Mouse (Mus musculus): ENCODE data around the gene Rgl2. TPM values are rescaled to one million over a fixed set of nuclear protein-coding genes. Genes with fewer than 3 reads are reported as not detected.
"Not testable (repeated sequence)": the region's sequence is repeated elsewhere in the genome, so short reads cannot be mapped to it uniquely, and the experiment has no call there.

Rgl2 gene
- polyA plus RNA-seq, 1 experiment from 2014 or later = 48.0 TPM

- 26% methylated on average over 7 of the region's 7 CpGs for WGBS
- H3K4me1 ChIP-seq (replicated peaks; ENCODE audit: control insufficient read depth, insufficient read depth, low read length) = peaks cover 8% of the 10 kb centered on the region; the same call in 1 of the 2 replicates
Observed at GRCm38 (mm10) chr17:33892429-33892828, 36.9 kb upstream of the Rgl2 start.

GRCm38 (mm10) chr17:33893011-33893410, 36.3 kb upstream of the Rgl2 start:
- WGBS = 79% methylated on average over 4 of the region's 4 CpGs
- H3K4me1 ChIP-seq (replicated peaks; ENCODE audit: control insufficient read depth, insufficient read depth, low read length); H3K4me3 ChIP-seq (ENCODE audit: low read depth, low read length); ATAC-seq (replicated peaks; ENCODE audit: low FRiP score); DNase-seq (ENCODE audit: low spot score); H3K36me3 ChIP-seq (ENCODE audit: control insufficient read depth, insufficient read depth, low read length); H3K27me3 ChIP-seq (ENCODE audit: control insufficient read depth, insufficient read depth, low read length); H3K9me3 ChIP-seq (ENCODE audit: control insufficient read depth, low read length); H3K9ac ChIP-seq (ENCODE audit: low read length); H3K27ac ChIP-seq (ENCODE audit: low read depth, low read length); H3K4me2 ChIP-seq (ENCODE audit: low read depth, low read length, severe bottlenecking): not testable (repeated sequence)

More at GRCm38 (mm10) chr17:33892429-33892828, 36.9 kb upstream of the Rgl2 start:
- ATAC-seq (replicated peaks; ENCODE audit: low FRiP score) (no peak), DNase-seq (ENCODE audit: low spot score) (no peak)
- H3K9me3 ChIP-seq (ENCODE audit: control insufficient read depth, low read length) = no peaks in the 10 kb centered on the region
- no peak overlapping the region for H3K4me3 ChIP-seq (ENCODE audit: low read depth, low read length)
- no peaks in the 10 kb centered on the region for H3K36me3 ChIP-seq (ENCODE audit: control insufficient read depth, insufficient read depth, low read length)
- H3K27me3 ChIP-seq (ENCODE audit: control insufficient read depth, insufficient read depth, low read length) = no peaks in the 10 kb centered on the region
- no peak overlapping the region for H3K4me2 ChIP-seq (ENCODE audit: low read depth, low read length, severe bottlenecking)
- no peak overlapping the region for H3K9ac ChIP-seq (ENCODE audit: low read length)
- no peak overlapping the region for H3K27ac ChIP-seq (ENCODE audit: low read depth, low read length)

- peak; percentile 64 for DNase-seq (ENCODE audit: low spot score)
Observed at GRCm38 (mm10) chr17:33897114-33897794, 32.1 kb upstream of the Rgl2 start.

GRCm38 (mm10) chr17:33898193-33898592, 31.1 kb upstream of the Rgl2 start:
- ATAC-seq (replicated peaks; ENCODE audit: low FRiP score); H3K4me1 ChIP-seq (replicated peaks; ENCODE audit: control insufficient read depth, insufficient read depth, low read length); H3K4me3 ChIP-seq (ENCODE audit: low read depth, low read length); DNase-seq (ENCODE audit: low spot score); H3K27me3 ChIP-seq (ENCODE audit: control insufficient read depth, insufficient read depth, low read length); H3K27ac ChIP-seq (ENCODE audit: low read depth, low read length); H3K4me2 ChIP-seq (ENCODE audit: low read depth, low read length, severe bottlenecking); H3K9ac ChIP-seq (ENCODE audit: low read length); H3K36me3 ChIP-seq (ENCODE audit: control insufficient read depth, insufficient read depth, low read length); H3K9me3 ChIP-seq (ENCODE audit: control insufficient read depth, low read length): not testable (repeated sequence)
- WGBS = 85% methylated on average over 4 of the region's 4 CpGs

More at GRCm38 (mm10) chr17:33897114-33897794, 32.1 kb upstream of the Rgl2 start:
- Histone ChIP-seq H3K4me1 (replicated peaks; ENCODE audit: control insufficient read depth, insufficient read depth, low read length) (no peaks in the 10 kb centered on the region), H3K27me3 (ENCODE audit: control insufficient read depth, insufficient read depth, low read length) (no peaks in the 10 kb centered on the region), H3K4me3 (ENCODE audit: low read depth, low read length) (no peak overlapping the region), H3K36me3 (ENCODE audit: control insufficient read depth, insufficient read depth, low read length) (no peaks in the 10 kb centered on the region), H3K4me2 (ENCODE audit: low read depth, low read length, severe bottlenecking) (no peak overlapping the region), H3K9me3 (ENCODE audit: control insufficient read depth, low read length) (no peaks in the 10 kb centered on the region), H3K9ac (ENCODE audit: low read length) (no peak overlapping the region), H3K27ac (ENCODE audit: low read depth, low read length) (no peak overlapping the region)
- 43% methylated on average over 6 of the region's 6 CpGs for WGBS
- no peak for ATAC-seq (replicated peaks; ENCODE audit: low FRiP score)

- no peaks in the 10 kb centered on the region for H3K4me1 ChIP-seq (replicated peaks; ENCODE audit: control insufficient read depth, insufficient read depth, low read length)
- DNase-seq (ENCODE audit: low spot score) (no peak), ATAC-seq (replicated peaks; ENCODE audit: low FRiP score) (no peak)
- H3K36me3 ChIP-seq (ENCODE audit: control insufficient read depth, insufficient read depth, low read length) = no peaks in the 10 kb centered on the region
- WGBS = 84% methylated on average over 4 of the region's 4 CpGs
- H3K27me3 ChIP-seq (ENCODE audit: control insufficient read depth, insufficient read depth, low read length) = no peaks in the 10 kb centered on the region
- H3K27ac ChIP-seq (ENCODE audit: low read depth, low read length) = no peak overlapping the region
- H3K4me3 ChIP-seq (ENCODE audit: low read depth, low read length) = no peak overlapping the region
- no peak overlapping the region for H3K9ac ChIP-seq (ENCODE audit: low read length)
- no peak overlapping the region for H3K4me2 ChIP-seq (ENCODE audit: low read depth, low read length, severe bottlenecking)
- H3K9me3 ChIP-seq (ENCODE audit: control insufficient read depth, low read length) = no peaks in the 10 kb centered on the region
Observed at GRCm38 (mm10) chr17:33899642-33900041, 29.7 kb upstream of the Rgl2 start.

GRCm38 (mm10) chr17:33900281-33900988, 28.9 kb upstream of the Rgl2 start:
- H3K27me3 ChIP-seq (ENCODE audit: control insufficient read depth, insufficient read depth, low read length) = no peaks in the 10 kb centered on the region
- no peak overlapping the region for H3K4me2 ChIP-seq (ENCODE audit: low read depth, low read length, severe bottlenecking)
- WGBS = 75% methylated on average over 7 of the region's 7 CpGs
- H3K27ac ChIP-seq (ENCODE audit: low read depth, low read length) = no peak overlapping the region
- DNase-seq (ENCODE audit: low spot score) = no peak
- no peak overlapping the region for H3K9ac ChIP-seq (ENCODE audit: low read length)
- ATAC-seq (replicated peaks; ENCODE audit: low FRiP score) = no peak
- no peaks in the 10 kb centered on the region for H3K36me3 ChIP-seq (ENCODE audit: control insufficient read depth, insufficient read depth, low read length)
- no peaks in the 10 kb centered on the region for H3K4me1 ChIP-seq (replicated peaks; ENCODE audit: control insufficient read depth, insufficient read depth, low read length)
- H3K9me3 ChIP-seq (ENCODE audit: control insufficient read depth, low read length) = no peaks in the 10 kb centered on the region
- no peak overlapping the region for H3K4me3 ChIP-seq (ENCODE audit: low read depth, low read length)

- Histone ChIP-seq H3K4me3 (ENCODE audit: low read depth, low read length) (no peak overlapping the region), H3K9me3 (ENCODE audit: control insufficient read depth, low read length) (no peaks in the 10 kb centered on the region), H3K9ac (ENCODE audit: low read length) (no peak overlapping the region), H3K27me3 (ENCODE audit: control insufficient read depth, insufficient read depth, low read length) (no peaks in the 10 kb centered on the region), H3K27ac (ENCODE audit: low read depth, low read length) (no peak overlapping the region), H3K36me3 (ENCODE audit: control insufficient read depth, insufficient read depth, low read length) (no peaks in the 10 kb centered on the region), H3K4me2 (ENCODE audit: low read depth, low read length, severe bottlenecking) (no peak overlapping the region), H3K4me1 (replicated peaks; ENCODE audit: control insufficient read depth, insufficient read depth, low read length) (no peaks in the 10 kb centered on the region)
- ATAC-seq (replicated peaks; ENCODE audit: low FRiP score) (no peak), DNase-seq (ENCODE audit: low spot score) (no peak)
- WGBS = 82% methylated on average over 4 of the region's 4 CpGs
Observed at GRCm38 (mm10) chr17:33900989-33901314, 28.4 kb upstream of the Rgl2 start.

GRCm38 (mm10) chr17:33901653-33902052, 27.7 kb upstream of the Rgl2 start:
- no peaks in the 10 kb centered on the region for H3K27me3 ChIP-seq (ENCODE audit: control insufficient read depth, insufficient read depth, low read length)
- no peak for ATAC-seq (replicated peaks; ENCODE audit: low FRiP score)
- H3K27ac ChIP-seq (ENCODE audit: low read depth, low read length) = no peak overlapping the region
- no peak overlapping the region for H3K4me2 ChIP-seq (ENCODE audit: low read depth, low read length, severe bottlenecking)
- no peak overlapping the region for H3K9ac ChIP-seq (ENCODE audit: low read length)
- no peaks in the 10 kb centered on the region for H3K4me1 ChIP-seq (replicated peaks; ENCODE audit: control insufficient read depth, insufficient read depth, low read length)
- DNase-seq (ENCODE audit: low spot score) = no peak
- no peaks in the 10 kb centered on the region for H3K36me3 ChIP-seq (ENCODE audit: control insufficient read depth, insufficient read depth, low read length)
- no peak overlapping the region for H3K4me3 ChIP-seq (ENCODE audit: low read depth, low read length)
- no peaks in the 10 kb centered on the region for H3K9me3 ChIP-seq (ENCODE audit: control insufficient read depth, low read length)
- 76% methylated on average over 4 of the region's 4 CpGs for WGBS

- DNase-seq (ENCODE audit: low spot score) (no peak), ATAC-seq (replicated peaks; ENCODE audit: low FRiP score) (no peak)
- 87% methylated on average over 4 of the region's 4 CpGs for WGBS
- H3K4me3 ChIP-seq (ENCODE audit: low read depth, low read length) = no peak overlapping the region
- no peak overlapping the region for H3K9ac ChIP-seq (ENCODE audit: low read length)
- H3K4me2 ChIP-seq (ENCODE audit: low read depth, low read length, severe bottlenecking) = no peak overlapping the region
- no peaks in the 10 kb centered on the region for H3K4me1 ChIP-seq (replicated peaks; ENCODE audit: control insufficient read depth, insufficient read depth, low read length)
- H3K36me3 ChIP-seq (ENCODE audit: control insufficient read depth, insufficient read depth, low read length) = no peaks in the 10 kb centered on the region
- H3K27me3 ChIP-seq (ENCODE audit: control insufficient read depth, insufficient read depth, low read length) = no peaks in the 10 kb centered on the region
- no peak overlapping the region for H3K27ac ChIP-seq (ENCODE audit: low read depth, low read length)
- no peaks in the 10 kb centered on the region for H3K9me3 ChIP-seq (ENCODE audit: control insufficient read depth, low read length)
Observed at GRCm38 (mm10) chr17:33902079-33902478, 27.3 kb upstream of the Rgl2 start.
